Comparison of ENCODE assay signal across 15 mouse cellular contexts in the genomic region with DNA sequence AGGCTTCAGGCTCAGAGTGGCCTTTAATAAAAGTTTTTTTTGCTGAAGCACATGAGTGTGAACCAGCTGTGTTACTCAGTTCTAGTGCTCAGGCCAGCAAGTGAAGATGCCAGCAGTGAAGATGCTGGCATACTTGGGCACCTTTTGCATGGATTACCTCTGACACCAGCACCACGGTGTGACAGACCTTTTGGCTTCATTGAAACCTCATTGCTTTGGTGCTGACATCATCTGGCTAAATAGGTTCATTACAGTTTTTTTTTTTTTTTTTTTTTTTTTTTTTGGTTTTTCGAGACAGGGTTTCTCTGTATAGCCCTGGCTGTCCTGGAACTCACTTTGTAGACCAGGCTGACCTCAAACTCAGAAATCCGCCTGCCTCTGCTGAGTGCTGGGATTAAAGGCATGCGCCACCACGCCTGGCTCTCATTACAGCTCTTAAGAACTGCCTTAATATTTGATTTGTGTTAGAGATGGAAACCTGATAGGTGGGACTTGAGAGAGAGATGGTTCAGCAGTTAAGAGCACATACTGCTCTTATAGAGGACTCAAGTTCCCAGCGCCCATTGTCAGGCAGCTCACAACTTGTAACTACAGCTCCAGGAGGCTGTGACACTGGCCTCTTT. TPM values are rescaled to one million over a fixed set of nuclear protein-coding genes. Genes with fewer than 3 reads are reported as not detected.
DNase-seq lines count a peak whose midpoint lies in the region; ATAC-seq and TF ChIP-seq lines count a peak whose summit lies in the region.
"Had no signal": no experiment of that assay in that cellular context is flagged by ENCODE, and none has a peak within 500 bp of the region (broad histone marks: within the 10 kb centered on the region; RNA-seq: fewer than 3 reads in every experiment).

No protein-coding gene starts in this region.

- WGBS in liver, postnatal 0 days (ENCODE audit: insufficient replicate concordance) = 73% methylated on average over 5 of the region's 6 CpGs

- no peaks in the 10 kb centered on the region for H3K9me3 ChIP-seq in liver, postnatal 0 days (ENCODE audit: low read length)
- H3K9me3 ChIP-seq: forebrain, embryonic 10.5 days; G1E; hindbrain, embryonic 10.5 days; lung, embryonic 15.5 days had no signal

- no peak for ATAC-seq in liver, postnatal 0 days
- 0 out of 2 replicates have a peak, but pooled peaks have one; percentile 30 for ATAC-seq in megakaryocyte progenitor cell, adult 5-6 weeks (replicated peaks; ENCODE audit: poor library complexity)
- no peak for ATAC-seq in megakaryocyte, adult 5-6 weeks (ENCODE audit: poor library complexity, severe bottlenecking)

- H3K4me2 ChIP-seq in liver, postnatal 0 days (ENCODE audit: low read depth, low read length) = no peak overlapping the region
- H3K4me2 ChIP-seq: lung, embryonic 15.5 days had no signal

- no peak overlapping the region for H3K9ac ChIP-seq in liver, postnatal 0 days (replicated peaks)
- H3K9ac ChIP-seq: lung, embryonic 15.5 days had no signal

- no peak for TF ChIP-seq EP300 in liver, postnatal 0 days (IDR thresholded peaks at IDR 0.05; ENCODE audit: low read depth)

- no peaks in the 10 kb centered on the region for H3K36me3 ChIP-seq in liver, postnatal 0 days (replicated peaks; ENCODE audit: insufficient read depth, low read length)

- H3K27me3 ChIP-seq in liver, postnatal 0 days (ENCODE audit: insufficient read depth, low read length) = no peaks in the 10 kb centered on the region
- H3K27me3 ChIP-seq: lung, embryonic 15.5 days had no signal

- TF ChIP-seq CTCF in liver, postnatal 0 days (IDR thresholded peaks at IDR 0.05; ENCODE audit: low read depth) = peak; percentile 39; the same call in 1 of the 2 replicates

- H3K4me1 ChIP-seq in liver, postnatal 0 days (ENCODE audit: insufficient read depth) = peaks cover 15% of the 10 kb centered on the region

- peak; percentile 22 for DNase-seq in embryo, embryonic 11 days
- DNase-seq in embryo, embryonic 9.5 days (ENCODE audit: extremely low spot score) = no peak
- no peak for DNase-seq in liver, postnatal 0 days
- DNase-seq in liver = no peak
- DNase-seq in ES-CJ7 (ENCODE audit: low read depth, low spot score) = peak; percentile 43
- DNase-seq in adrenal gland, postnatal 4 days (ENCODE audit: low spot score in 2 of 2) = no peak
- DNase-seq: adrenal gland, postnatal 25 days; heart, adult 18-20 months; kidney, postnatal 25 days had no signal

- H3K27ac ChIP-seq in liver, postnatal 0 days (ENCODE audit: low read depth) = no peak overlapping the region
- H3K27ac ChIP-seq: forebrain, embryonic 10.5 days; hindbrain, embryonic 10.5 days; lung, embryonic 15.5 days had no signal

- H3K4me3 ChIP-seq in liver, postnatal 0 days (ENCODE audit: low read depth, low read length) = no peak overlapping the region
- H3K4me3 ChIP-seq: forebrain, embryonic 10.5 days; hindbrain, embryonic 10.5 days; lung, embryonic 15.5 days had no signal

RNA-seq across cellular contexts. Expression of gene Atpaf2, which starts 3.9 kb away (rescaled TPM):
- polyA plus RNA-seq in liver, postnatal 0 days (2015; fragmentation: Nextera tagmentation; extraction: Ambion mirVana) = 20.9 and 22.6 TPM in 2 replicates
- 24.4 and 25.4 TPM in 2 replicates for total RNA-seq in megakaryocyte progenitor cell, adult 5-6 weeks (2015)
- 50.7 and 72.1 TPM in 2 replicates for total RNA-seq in megakaryocyte progenitor cell, adult 5-6 weeks (2017)
- total RNA-seq in adrenal gland, postnatal 4 days (2021) = 10 to 100 TPM; 63.2 to 76.7 TPM
- total RNA-seq in megakaryocyte, adult 5-6 weeks (2015) = 10.1 and 15.6 TPM in 2 replicates
- total RNA-seq in megakaryocyte, adult 5-6 weeks (2017) = 38.2 and 43.3 TPM in 2 replicates

RNA-seq across cellular contexts. Expression of gene Gid4, which starts 5.2 kb away (rescaled TPM):
- polyA plus RNA-seq in liver, postnatal 0 days (2015; fragmentation: Nextera tagmentation; extraction: Ambion mirVana) = 5.1 and 5.6 TPM in 2 replicates
- 26.4 and 32.7 TPM in 2 replicates for total RNA-seq in megakaryocyte progenitor cell, adult 5-6 weeks (2015)
- total RNA-seq in megakaryocyte progenitor cell, adult 5-6 weeks (2017) = 28.6 and 35.4 TPM in 2 replicates
- total RNA-seq in adrenal gland, postnatal 4 days (2021) = 10 to 100 TPM; 32.1 to 32.8 TPM
- total RNA-seq in megakaryocyte, adult 5-6 weeks (2015) = 9.0 and 11.7 TPM in 2 replicates
- total RNA-seq in megakaryocyte, adult 5-6 weeks (2017) = 9.9 and 12.3 TPM in 2 replicates

RNA-seq across cellular contexts. Expression of gene Drg2, which starts 32.2 kb away (rescaled TPM):
- polyA plus RNA-seq in liver, postnatal 0 days (2015; fragmentation: Nextera tagmentation; extraction: Ambion mirVana) = 25.1 and 25.9 TPM in 2 replicates
- 34.4 and 39.0 TPM in 2 replicates for total RNA-seq in megakaryocyte progenitor cell, adult 5-6 weeks (2015)
- total RNA-seq in megakaryocyte progenitor cell, adult 5-6 weeks (2017) = 57.7 and 58.8 TPM in 2 replicates
- 10 to 100 TPM; 78.7 to 79.8 TPM for total RNA-seq in adrenal gland, postnatal 4 days (2021)
- 19.5 and 21.5 TPM in 2 replicates for total RNA-seq in megakaryocyte, adult 5-6 weeks (2015)
- total RNA-seq in megakaryocyte, adult 5-6 weeks (2017) = 35.4 and 47.0 TPM in 2 replicates

RNA-seq across cellular contexts. Expression of gene Myo15, which starts 47.0 kb away (rescaled TPM):
- polyA plus RNA-seq in liver, postnatal 0 days (2015; fragmentation: Nextera tagmentation; extraction: Ambion mirVana) = 0.06 and 0.09 TPM in 2 replicates
- total RNA-seq in megakaryocyte progenitor cell, adult 5-6 weeks (2015) = 0.02 TPM in 2 replicates
- 0.07 TPM in 1 of 2 replicates, not detected in the other for total RNA-seq in megakaryocyte progenitor cell, adult 5-6 weeks (2017)
- 1 to 10 TPM in 1 of 2 experiments, under 1 TPM in 1; 0.62 to 1.1 TPM for total RNA-seq in adrenal gland, postnatal 4 days (2021)
- 0.07 TPM in 1 of 2 replicates, not detected in the other for total RNA-seq in megakaryocyte, adult 5-6 weeks (2015)
- total RNA-seq in megakaryocyte, adult 5-6 weeks (2017) = 0.07 and 0.69 TPM in 2 replicates
- total RNA-seq: heart, adult 18-20 months had no signal

Comparison
In these comparisons a context has a peak if more than half of its experiments do, and no peak if none do; other contexts are left out.
1. DNase-seq: peak in embryo, embryonic 11 days (single experiment) and ES-CJ7 (single experiment); none in embryo, embryonic 9.5 days (single experiment), liver, postnatal 0 days (single experiment), liver (single experiment) and adrenal gland, postnatal 4 days (0 of 2).